Mouse (Mus musculus): ENCODE data around the gene B3gnt2. TPM values are rescaled to one million over a fixed set of nuclear protein-coding genes. Genes with fewer than 3 reads are reported as not detected.
A peak's percentile ranks its signal among the peaks of the same experiment; 100 is the strongest.

Gene B3gnt2
- polyA plus RNA-seq, 1 experiment from 2014 or later: 3.3 TPM

- ATAC-seq (ENCODE audit: extremely low read depth, insufficient number of reproducible peaks, low FRiP score, low TSS enrichment): no peak
- 80% methylated on average over 5 of the region's 5 CpGs for WGBS
- peaks cover 33% of the 10 kb centered on the region for H3K4me1 ChIP-seq
These were observed 3.6 kb downstream of the B3gnt2 start for GRCm38 (mm10) chr11:22857106-22857704.

DNA sequence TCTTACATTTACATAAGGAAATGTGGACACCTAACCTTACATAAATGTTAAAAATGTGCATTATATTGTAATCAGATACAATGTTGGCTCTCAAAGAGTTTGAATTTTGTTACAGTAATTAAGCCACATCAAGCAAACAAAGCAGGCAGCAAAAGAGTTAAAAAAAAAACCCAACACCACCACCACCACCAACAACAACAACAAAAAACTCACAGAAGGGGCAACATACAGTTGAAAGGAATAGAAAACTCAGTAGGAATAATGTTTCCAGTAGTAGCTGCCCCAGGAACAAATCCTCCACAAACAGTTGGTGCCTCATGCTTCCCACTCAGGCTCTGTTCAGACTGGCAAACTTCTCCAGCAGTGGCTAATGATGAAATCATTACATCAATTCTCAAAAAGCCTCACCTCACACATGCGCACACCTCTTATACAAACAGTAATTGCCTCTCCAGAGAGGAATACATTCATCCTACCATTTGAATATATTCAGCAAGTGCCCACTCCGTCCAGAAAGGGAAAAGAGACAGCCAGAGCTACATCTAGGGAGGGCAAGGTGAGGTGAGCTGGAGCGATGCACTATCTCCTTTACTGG is 4.3 kb downstream of the B3gnt2 start:
- no peak for ATAC-seq (ENCODE audit: extremely low read depth, insufficient number of reproducible peaks, low FRiP score, low TSS enrichment)
- 85% methylated on average over 3 of the region's 3 CpGs for WGBS
- no peak overlapping the region for H3K4me2 ChIP-seq
- H3K9ac ChIP-seq: no peak overlapping the region
- no peaks in the 10 kb centered on the region for H3K9me3 ChIP-seq
- H3K4me1 ChIP-seq: peaks cover 33% of the 10 kb centered on the region
- H3K27ac ChIP-seq (replicated peaks): no peak overlapping the region
- H3K27me3 ChIP-seq (replicated peaks): peaks cover 20% of the 10 kb centered on the region
- H3K36me3 ChIP-seq: no peaks in the 10 kb centered on the region
- H3K4me3 ChIP-seq: no peak overlapping the region

More at GRCm38 (mm10) chr11:22857106-22857704, 3.6 kb downstream of the B3gnt2 start:
- Histone ChIP-seq H3K4me2 (peak overlapping the region; percentile 100), H3K27me3 (replicated peaks) (peaks cover 20% of the 10 kb centered on the region), H3K9me3 (no peaks in the 10 kb centered on the region), H3K36me3 (no peaks in the 10 kb centered on the region), H3K4me3 (peak overlapping the region; percentile 85; the same call in 1 of the 2 replicates), H3K27ac (replicated peaks) (no peak overlapping the region), H3K9ac (no peak overlapping the region)

DNA sequence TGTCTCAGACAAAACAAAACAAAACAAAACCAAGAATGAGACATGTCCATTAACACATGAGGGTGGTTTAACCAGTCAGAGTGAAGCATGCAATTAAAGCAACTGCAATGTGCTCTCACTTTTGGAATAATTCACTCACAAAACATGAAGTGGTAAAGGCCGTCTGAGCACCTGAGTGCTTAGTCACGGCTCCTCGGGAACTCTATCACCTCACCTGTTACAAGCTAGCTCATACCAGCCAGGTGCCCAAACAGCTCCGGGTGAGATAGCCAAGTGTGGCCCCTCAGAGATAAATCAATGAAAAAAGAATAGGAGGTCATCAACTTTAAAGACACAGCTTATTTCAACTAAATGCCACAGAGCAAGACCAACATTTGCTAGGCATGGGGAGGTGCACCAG is 6.2 kb downstream of the B3gnt2 start:
- H3K27ac ChIP-seq (replicated peaks): no peak overlapping the region

GRCm38 (mm10) chr11:22853477-22854157 is 7.1 kb downstream of the B3gnt2 start:
- Histone ChIP-seq H3K36me3 (no peaks in the 10 kb centered on the region), H3K27me3 (replicated peaks) (peaks cover 16% of the 10 kb centered on the region), H3K27ac (replicated peaks) (peak overlapping the region; percentile 58; the same call in 1 of the 2 replicates), H3K4me3 (no peak overlapping the region), H3K9me3 (no peaks in the 10 kb centered on the region), H3K4me1 (peaks cover 51% of the 10 kb centered on the region), H3K4me2 (no peak overlapping the region), H3K9ac (no peak overlapping the region)
- 34% methylated on average over 2 of the region's 2 CpGs for WGBS
- ATAC-seq (ENCODE audit: extremely low read depth, insufficient number of reproducible peaks, low FRiP score, low TSS enrichment): no peak

More for the DNA sequence above, 6.2 kb downstream of the B3gnt2 start:
- Histone ChIP-seq H3K27me3 (replicated peaks) (peaks cover 20% of the 10 kb centered on the region), H3K4me2 (no peak overlapping the region), H3K4me1 (peaks cover 45% of the 10 kb centered on the region), H3K9ac (no peak overlapping the region), H3K4me3 (no peak overlapping the region), H3K36me3 (no peaks in the 10 kb centered on the region), H3K9me3 (no peaks in the 10 kb centered on the region)
- no peak for ATAC-seq (ENCODE audit: extremely low read depth, insufficient number of reproducible peaks, low FRiP score, low TSS enrichment)
- 75% methylated on average over 4 of the region's 4 CpGs for WGBS

- ATAC-seq (ENCODE audit: extremely low read depth, insufficient number of reproducible peaks, low FRiP score, low TSS enrichment): no peak
- peaks cover 6% of the 10 kb centered on the region for H3K27me3 ChIP-seq (replicated peaks)
- WGBS: 75% methylated on average over 1 of the region's 1 CpGs
These were observed 8.3 kb downstream of the B3gnt2 start for GRCm38 (mm10) chr11:22852510-22852909.

GRCm38 (mm10) chr11:22851416-22851815 is 9.3 kb downstream of the B3gnt2 start:
- WGBS: 36% methylated on average over 4 of the region's 4 CpGs
- no peak overlapping the region for H3K27ac ChIP-seq (replicated peaks)
- no peak for ATAC-seq (ENCODE audit: extremely low read depth, insufficient number of reproducible peaks, low FRiP score, low TSS enrichment)

More at GRCm38 (mm10) chr11:22852510-22852909, 8.3 kb downstream of the B3gnt2 start:
- Histone ChIP-seq H3K4me2 (no peak overlapping the region), H3K27ac (replicated peaks) (no peak overlapping the region), H3K4me1 (peaks cover 53% of the 10 kb centered on the region), H3K4me3 (no peak overlapping the region), H3K36me3 (no peaks in the 10 kb centered on the region), H3K9me3 (no peaks in the 10 kb centered on the region), H3K9ac (no peak overlapping the region)

DNA sequence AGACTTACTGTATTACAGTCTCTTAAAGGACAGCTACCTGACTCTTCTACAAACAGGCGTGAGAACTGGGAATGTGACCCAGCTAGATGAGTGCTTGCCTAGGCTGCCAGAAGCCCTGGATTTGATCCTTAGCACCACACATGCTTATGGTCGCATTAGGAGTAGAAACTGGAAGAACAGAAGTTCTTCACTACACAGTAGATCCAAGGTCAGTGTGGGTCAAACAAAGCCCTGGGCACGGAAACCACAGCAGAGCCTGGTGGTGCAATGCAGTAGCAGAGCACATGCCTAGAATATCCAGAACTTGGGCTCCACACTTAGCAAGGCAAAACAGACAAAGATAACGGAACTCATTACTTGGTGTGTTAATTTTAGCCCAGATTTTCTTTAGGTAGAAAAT is 10.7 kb downstream of the B3gnt2 start:
- no peaks in the 10 kb centered on the region for H3K36me3 ChIP-seq
- ATAC-seq (ENCODE audit: extremely low read depth, insufficient number of reproducible peaks, low FRiP score, low TSS enrichment): no peak
- 0 out of 2 replicates have a peak overlapping the region, but pooled peaks have one; percentile 4 for H3K27ac ChIP-seq (replicated peaks)
- H3K27me3 ChIP-seq (replicated peaks): no peaks in the 10 kb centered on the region
- H3K9ac ChIP-seq: no peak overlapping the region
- H3K4me1 ChIP-seq: peaks cover 78% of the 10 kb centered on the region
- no peak overlapping the region for H3K4me3 ChIP-seq
- H3K9me3 ChIP-seq: no peaks in the 10 kb centered on the region
- no peak overlapping the region for H3K4me2 ChIP-seq
- 64% methylated on average over 4 of the region's 4 CpGs for WGBS

More at GRCm38 (mm10) chr11:22851416-22851815, 9.3 kb downstream of the B3gnt2 start:
- no peaks in the 10 kb centered on the region; the same call in 1 of the 2 replicates for H3K27me3 ChIP-seq (replicated peaks)
- H3K9ac ChIP-seq: no peak overlapping the region
- H3K36me3 ChIP-seq: no peaks in the 10 kb centered on the region
- H3K4me2 ChIP-seq: no peak overlapping the region
- H3K4me1 ChIP-seq: peaks cover 64% of the 10 kb centered on the region
- no peaks in the 10 kb centered on the region for H3K9me3 ChIP-seq
- H3K4me3 ChIP-seq: no peak overlapping the region

GRCm38 (mm10) chr11:22848649-22849195 is 12.0 kb downstream of the B3gnt2 start:
- H3K4me2 ChIP-seq: no peak overlapping the region
- peaks cover 85% of the 10 kb centered on the region for H3K4me1 ChIP-seq
- no peaks in the 10 kb centered on the region for H3K36me3 ChIP-seq
- no peak overlapping the region for H3K9ac ChIP-seq
- H3K27me3 ChIP-seq (replicated peaks): no peaks in the 10 kb centered on the region
- no peak overlapping the region for H3K4me3 ChIP-seq
- H3K27ac ChIP-seq (replicated peaks): peak overlapping the region; percentile 40; the same call in 1 of the 2 replicates
- no peak for ATAC-seq (ENCODE audit: extremely low read depth, insufficient number of reproducible peaks, low FRiP score, low TSS enrichment)
- no peaks in the 10 kb centered on the region for H3K9me3 ChIP-seq
- WGBS: 74% methylated on average over 5 of the region's 5 CpGs

- no peaks in the 10 kb centered on the region for H3K9me3 ChIP-seq
- 39% methylated on average over 8 of the region's 8 CpGs for WGBS
- no peak for ATAC-seq (ENCODE audit: extremely low read depth, insufficient number of reproducible peaks, low FRiP score, low TSS enrichment)
- H3K36me3 ChIP-seq: no peaks in the 10 kb centered on the region
- H3K27ac ChIP-seq (replicated peaks): peak overlapping the region; percentile 40; the same call in 1 of the 2 replicates
- no peak overlapping the region for H3K4me2 ChIP-seq
- H3K4me3 ChIP-seq: no peak overlapping the region
- H3K4me1 ChIP-seq: peaks cover 83% of the 10 kb centered on the region
- no peaks in the 10 kb centered on the region for H3K27me3 ChIP-seq (replicated peaks)
- no peak overlapping the region for H3K9ac ChIP-seq
These were observed 12.8 kb downstream of the B3gnt2 start for GRCm38 (mm10) chr11:22847732-22848648.

DNA sequence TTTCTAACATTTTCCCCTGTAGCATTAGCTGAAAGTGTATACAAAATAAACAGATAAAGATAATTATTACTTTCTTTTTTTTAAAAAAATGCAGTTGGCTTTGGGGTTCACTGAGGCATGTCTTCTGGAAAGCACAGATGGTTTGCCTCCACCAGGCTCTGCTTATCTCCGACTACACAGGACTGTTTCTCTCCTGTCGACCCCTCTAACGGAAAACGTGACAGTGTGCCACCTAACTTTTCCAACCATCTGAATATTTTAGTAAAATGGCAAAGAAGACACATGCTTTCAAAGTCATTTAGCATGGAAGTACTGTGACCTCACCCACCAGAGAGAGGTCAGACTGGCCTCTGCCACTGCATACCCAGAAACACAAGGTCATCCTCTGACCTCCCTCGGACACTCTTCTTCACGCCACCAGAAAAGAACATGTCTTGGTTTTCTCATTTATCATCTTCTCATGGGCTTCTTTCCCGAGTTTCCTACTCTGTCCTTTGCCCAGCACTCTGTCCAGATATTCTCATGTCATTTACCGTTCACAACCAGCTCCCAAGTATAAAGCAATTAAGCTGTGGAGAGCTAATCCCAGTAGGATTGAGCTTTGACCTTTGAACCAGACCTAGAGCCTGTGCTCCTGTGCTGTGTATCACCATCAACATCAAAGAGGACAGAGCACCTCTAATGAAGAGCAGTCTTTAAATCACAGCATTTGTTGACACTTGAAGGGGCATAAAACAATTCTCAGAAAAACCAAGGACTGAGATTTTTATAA is 13.6 kb downstream of the B3gnt2 start:
- Histone ChIP-seq H3K9me3 (no peaks in the 10 kb centered on the region), H3K4me1 (peaks cover 81% of the 10 kb centered on the region), H3K27ac (replicated peaks) (no peak overlapping the region), H3K4me3 (no peak overlapping the region), H3K4me2 (no peak overlapping the region), H3K27me3 (replicated peaks) (no peaks in the 10 kb centered on the region), H3K9ac (no peak overlapping the region), H3K36me3 (no peaks in the 10 kb centered on the region)
- ATAC-seq (ENCODE audit: extremely low read depth, insufficient number of reproducible peaks, low FRiP score, low TSS enrichment): no peak
- 39% methylated on average over 8 of the region's 8 CpGs for WGBS

All from heart, embryonic 13.5 days (tissue).